Mouse (Mus musculus): ENCODE data around the gene Oprl1.

DNA sequence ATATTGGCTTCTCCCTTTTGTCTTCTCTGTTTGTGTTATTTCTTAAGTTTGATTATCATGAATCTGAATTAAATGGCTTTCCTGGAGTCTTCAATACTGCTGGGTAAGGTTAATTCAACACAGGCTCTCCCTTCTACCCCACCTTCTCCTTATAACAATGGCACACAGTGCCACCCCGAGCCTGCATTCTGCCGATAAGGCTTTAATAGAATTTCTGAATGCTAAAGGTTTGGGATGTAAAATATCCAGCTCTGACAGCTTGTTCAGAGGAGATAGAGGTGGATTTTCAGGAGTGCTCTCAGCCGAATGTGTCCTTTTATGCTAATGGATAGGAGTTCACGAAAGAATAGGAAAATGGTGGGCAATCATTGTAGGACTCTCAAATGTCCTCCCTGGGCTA is 50.4 kb downstream of the Oprl1 start:
- TF ChIP-seq POLR2AphosphoS2 (IDR thresholded peaks at IDR 0.05; ENCODE audit: low read depth, low read length): no peak
- no peak for TF ChIP-seq POLR2A (IDR thresholded peaks at IDR 0.05; ENCODE audit: low read depth, low read length)
- TF ChIP-seq CHD2 (IDR thresholded peaks at IDR 0.05; ENCODE audit: low read length): no peak
- no peak for TF ChIP-seq CTCF (conservative IDR thresholded peaks at IDR 0.05 in 1 of 2, IDR thresholded peaks at IDR 0.05 in 1 of 2; ENCODE audit: low read depth in 2 of 2, low read length in 2 of 2)
- TF ChIP-seq BHLHE40 (IDR thresholded peaks at IDR 0.05; ENCODE audit: low read depth, low read length): no peak
- TF ChIP-seq RCOR1 (conservative IDR thresholded peaks at IDR 0.05; ENCODE audit: low read depth, low read length): no peak
- no peak for TF ChIP-seq NRF1 (IDR thresholded peaks at IDR 0.05; ENCODE audit: low read depth, low read length)
- TF ChIP-seq SMC3 (IDR thresholded peaks at IDR 0.05; ENCODE audit: low read depth, low read length): no peak
- no peak for TF ChIP-seq ELF1 (IDR thresholded peaks at IDR 0.05; ENCODE audit: low read depth, low read length)
- no peak for TF ChIP-seq EP300 (IDR thresholded peaks at IDR 0.05; ENCODE audit: low read length)
- no peak for TF ChIP-seq SIN3A (IDR thresholded peaks at IDR 0.05; ENCODE audit: low read length)

All from CH12.LX (cell line).